Mouse (Mus musculus) midbrain, embryonic 14.5 days (tissue): ENCODE measurements around the gene 4931440F15Rik. TPM values are rescaled to one million over a fixed set of nuclear protein-coding genes. Genes with fewer than 3 reads are reported as not detected.

Source experiments
- ATAC-seq: fragments of 200-750 bp; cut with Nextera tagmentation; 2 replicates; pipeline ENCODE4 v1.8.0; 2017; ENCODE audit warnings: moderate number of reproducible peaks, moderate library complexity; ENCODE audit not compliant: low FRiP score, low TSS enrichment
- DNase-seq: peaks from one replicate; pipeline ENCODE4 v3.0.0-alpha.2; 2015
- H3K27ac ChIP-seq: fragments of 300-500 bp; sonication (generic); replicated peaks from 2 replicates; pipeline ENCODE4 v1.5.1; 2014; ENCODE audit warnings: mild to moderate bottlenecking, low read depth, low read length, moderate library complexity
- H3K27me3 ChIP-seq: fragments of 300-500 bp; sonication (generic); 2 replicates; pipeline ENCODE4 v1.6.1; 2014; ENCODE audit warnings: low read length, control low read depth, mixed read lengths; ENCODE audit not compliant: control insufficient read depth, insufficient read depth
- H3K36me3 ChIP-seq: fragments of 300-500 bp; sonication (generic); 2 replicates; pipeline ENCODE4 v1.6.1; 2014; ENCODE audit warnings: low read length, control low read depth; ENCODE audit not compliant: control insufficient read depth, insufficient read depth
- H3K4me1 ChIP-seq: fragments of 300-500 bp; sonication (generic); 2 replicates; pipeline ENCODE4 v1.6.1; 2014; ENCODE audit warnings: mild to moderate bottlenecking, antibody characterized with exemption, low read length, control low read depth; ENCODE audit not compliant: control insufficient read depth, insufficient read depth
- H3K4me2 ChIP-seq: fragments of 300-500 bp; sonication (generic); 2 replicates; pipeline ENCODE4 v1.6.1; 2014; ENCODE audit warnings: mild to moderate bottlenecking, low read length, moderate library complexity
- H3K4me3 ChIP-seq: fragments of 300-500 bp; sonication (generic); replicated peaks from 2 replicates; pipeline ENCODE4 v1.5.1; 2014; ENCODE audit warnings: low read depth, low read length
- H3K9ac ChIP-seq: fragments of 300-500 bp; sonication (generic); replicated peaks from 2 replicates; pipeline ENCODE4 v1.6.1; 2014; ENCODE audit warnings: mild to moderate bottlenecking, low read length, moderate library complexity
- H3K9me3 ChIP-seq: fragments of 300-500 bp; sonication (generic); 2 replicates; pipeline ENCODE4 v1.6.1; 2016; ENCODE audit warnings: low read length, control low read depth, mixed read lengths; ENCODE audit not compliant: control insufficient read depth
- whole genome bisulfite sequencing: fragments of 180-500 bp; shearing (Covaris S2); extraction: QIAGEN DNeasy Blood & Tissue Kit; methylation state at CpG from one replicate; pipeline ENCODE4 v1.1.7; 2014; 5-methylcytosine and 5-hydroxymethylcytosine counted together
- polyA plus RNA-seq: library from polyadenylated mRNA; unstranded; fragments of >200 nt; fragmentation: Nextera tagmentation; extraction: Ambion mirVana; gene quantifications from 2 replicates; pipeline ENCODE4 v1.2.1, GENCODE M21; 2014

Gene 4931440F15Rik
- polyA plus RNA-seq, 1 experiment from 2014 or later = 0.67 TPM

GRCm38 (mm10) chr11:29808981-29809589 lies 16.4 kb downstream of the 4931440F15Rik start:
- no peaks in the 10 kb centered on the region for H3K9me3 ChIP-seq
- H3K4me3 ChIP-seq = no peak overlapping the region
- H3K27me3 ChIP-seq = no peaks in the 10 kb centered on the region
- H3K9ac ChIP-seq = no peak overlapping the region
- no peak overlapping the region for H3K27ac ChIP-seq
- no peak overlapping the region for H3K4me2 ChIP-seq
- DNase-seq = no peak
- no peaks in the 10 kb centered on the region for H3K4me1 ChIP-seq
- no peaks in the 10 kb centered on the region for H3K36me3 ChIP-seq
- no peak for ATAC-seq
- WGBS = 91% methylated on average over 7 of the region's 7 CpGs

- Histone ChIP-seq H3K9me3 (no peaks in the 10 kb centered on the region), H3K27ac (no peak overlapping the region), H3K4me2 (no peak overlapping the region), H3K9ac (no peak overlapping the region), H3K27me3 (no peaks in the 10 kb centered on the region), H3K4me3 (no peak overlapping the region), H3K36me3 (no peaks in the 10 kb centered on the region), H3K4me1 (no peaks in the 10 kb centered on the region)
- ATAC-seq = no peak
- WGBS = 75% methylated on average over 9 of the region's 9 CpGs
- no peak for DNase-seq
Observed at GRCm38 (mm10) chr11:29808173-29808980, 17.1 kb downstream of the 4931440F15Rik start.

- Histone ChIP-seq H3K4me1 (no peaks in the 10 kb centered on the region), H3K4me2 (no peak overlapping the region), H3K36me3 (no peaks in the 10 kb centered on the region), H3K27me3 (no peaks in the 10 kb centered on the region), H3K27ac (no peak overlapping the region), H3K9ac (no peak overlapping the region), H3K4me3 (no peak overlapping the region), H3K9me3 (no peaks in the 10 kb centered on the region)
- WGBS = 81% methylated on average over 5 of the region's 5 CpGs
- DNase-seq (no peak), ATAC-seq (no peak)
Observed at GRCm38 (mm10) chr11:29807325-29807724, 18.1 kb downstream of the 4931440F15Rik start.

- no peaks in the 10 kb centered on the region for H3K36me3 ChIP-seq
- ATAC-seq = no peak
Observed at GRCm38 (mm10) chr11:29801432-29802427, 23.7 kb downstream of the 4931440F15Rik start.

GRCm38 (mm10) chr11:29799839-29800238 lies 25.6 kb downstream of the 4931440F15Rik start:
- Histone ChIP-seq H3K27me3 (no peaks in the 10 kb centered on the region), H3K4me3 (no peak overlapping the region), H3K9ac (no peak overlapping the region), H3K36me3 (no peaks in the 10 kb centered on the region; the same call in 1 of the 2 replicates), H3K9me3 (no peaks in the 10 kb centered on the region), H3K27ac (no peak overlapping the region), H3K4me1 (no peaks in the 10 kb centered on the region), H3K4me2 (no peak overlapping the region)
- DNase-seq (no peak), ATAC-seq (no peak)
- WGBS = 70% methylated on average over 1 of the region's 1 CpGs

More at GRCm38 (mm10) chr11:29801432-29802427, 23.7 kb downstream of the 4931440F15Rik start:
- H3K4me2 ChIP-seq = no peak overlapping the region
- H3K4me1 ChIP-seq = no peaks in the 10 kb centered on the region
- no peak overlapping the region for H3K4me3 ChIP-seq
- H3K27ac ChIP-seq = no peak overlapping the region
- no peaks in the 10 kb centered on the region for H3K27me3 ChIP-seq
- WGBS = 90% methylated on average over 2 of the region's 2 CpGs
- no peaks in the 10 kb centered on the region for H3K9me3 ChIP-seq
- no peak overlapping the region for H3K9ac ChIP-seq
- no peak for DNase-seq

- Histone ChIP-seq H3K4me3 (no peak overlapping the region), H3K4me2 (no peak overlapping the region), H3K36me3 (peaks cover 6% of the 10 kb centered on the region), H3K9ac (no peak overlapping the region), H3K4me1 (no peaks in the 10 kb centered on the region), H3K9me3 (no peaks in the 10 kb centered on the region), H3K27ac (no peak overlapping the region), H3K27me3 (no peaks in the 10 kb centered on the region)
- DNase-seq (no peak), ATAC-seq (no peak)
- 98% methylated on average over 6 of the region's 6 CpGs for WGBS
Observed at GRCm38 (mm10) chr11:29795106-29795505, 30.4 kb downstream of the 4931440F15Rik start.

- Histone ChIP-seq H3K36me3 (peaks cover 6% of the 10 kb centered on the region), H3K4me2 (no peak overlapping the region), H3K4me3 (no peak overlapping the region), H3K4me1 (no peaks in the 10 kb centered on the region), H3K27ac (no peak overlapping the region), H3K27me3 (no peaks in the 10 kb centered on the region), H3K9ac (no peak overlapping the region), H3K9me3 (no peaks in the 10 kb centered on the region)
- ATAC-seq (no peak), DNase-seq (no peak)
- 56% methylated on average over 2 of the region's 2 CpGs for WGBS
Observed at GRCm38 (mm10) chr11:29794475-29794874, 31.0 kb downstream of the 4931440F15Rik start.

- Histone ChIP-seq H3K9ac (no peak overlapping the region), H3K4me3 (no peak overlapping the region), H3K9me3 (no peaks in the 10 kb centered on the region), H3K4me1 (peaks cover 6% of the 10 kb centered on the region; the same call in 1 of the 2 replicates), H3K4me2 (no peak overlapping the region), H3K36me3 (peaks cover 6% of the 10 kb centered on the region), H3K27ac (no peak overlapping the region), H3K27me3 (no peaks in the 10 kb centered on the region)
- DNase-seq (no peak), ATAC-seq (no peak)
- 84% methylated on average over 2 of the region's 2 CpGs for WGBS
Observed at GRCm38 (mm10) chr11:29790796-29791195, 34.7 kb downstream of the 4931440F15Rik start.
